Mouse (Mus musculus): ENCODE results near the gene Cbx3. TPM values are rescaled to one million over a fixed set of nuclear protein-coding genes. Genes with fewer than 3 reads are reported as not detected.

Gene Cbx3
- polyA plus RNA-seq (2016; fragmentation: Nextera tagmentation; extraction: Ambion mirVana): 534 and 612 TPM in 2 replicates

GRCm38 (mm10) chr6:51470311-51471178 lies at the start of gene Cbx3:
Gene Cbx3 (plus strand): TSS chr6:51470360.
- DNase-seq (ENCODE audit: low spot score): peak; percentile 93
- H3K9me3 ChIP-seq: no peaks in the 10 kb centered on the region
- peak within 1 kb of the TSS; percentile 95 for H3K4me3 ChIP-seq
- H3K27ac ChIP-seq: peak within 1 kb of the TSS; percentile 100
- peaks cover 42% of the 10 kb centered on the region for H3K4me1 ChIP-seq (replicated peaks)
- H3K27me3 ChIP-seq (ENCODE audit: insufficient read depth, poor library complexity, severe bottlenecking): no peaks in the 10 kb centered on the region
- under 1% methylated on average over 96 of the region's 99 CpGs for WGBS
- H3K36me3 ChIP-seq: peaks cover 57% of the 10 kb centered on the region

- 55% methylated on average over 11 of the region's 11 CpGs for WGBS
- Histone ChIP-seq H3K27me3 (ENCODE audit: insufficient read depth, poor library complexity, severe bottlenecking) (no peaks in the 10 kb centered on the region), H3K27ac (no peak overlapping the region), H3K4me3 (no peak overlapping the region), H3K9me3 (no peaks in the 10 kb centered on the region), H3K4me1 (replicated peaks) (no peaks in the 10 kb centered on the region), H3K36me3 (no peaks in the 10 kb centered on the region)
- no peak for DNase-seq (ENCODE audit: low spot score)
Observed at GRCm38 (mm10) chr6:51423466-51424122, 46.6 kb upstream of the Cbx3 start.

GRCm38 (mm10) chr6:51424537-51424936 lies 45.6 kb upstream of the Cbx3 start:
- H3K4me3 ChIP-seq: no peak overlapping the region
- WGBS: 90% methylated on average over 2 of the region's 2 CpGs
- H3K9me3 ChIP-seq: no peaks in the 10 kb centered on the region
- H3K36me3 ChIP-seq: no peaks in the 10 kb centered on the region
- DNase-seq (ENCODE audit: low spot score): no peak
- H3K27ac ChIP-seq: no peak overlapping the region
- H3K4me1 ChIP-seq (replicated peaks): no peaks in the 10 kb centered on the region
- H3K27me3 ChIP-seq (ENCODE audit: insufficient read depth, poor library complexity, severe bottlenecking): no peaks in the 10 kb centered on the region

DNA sequence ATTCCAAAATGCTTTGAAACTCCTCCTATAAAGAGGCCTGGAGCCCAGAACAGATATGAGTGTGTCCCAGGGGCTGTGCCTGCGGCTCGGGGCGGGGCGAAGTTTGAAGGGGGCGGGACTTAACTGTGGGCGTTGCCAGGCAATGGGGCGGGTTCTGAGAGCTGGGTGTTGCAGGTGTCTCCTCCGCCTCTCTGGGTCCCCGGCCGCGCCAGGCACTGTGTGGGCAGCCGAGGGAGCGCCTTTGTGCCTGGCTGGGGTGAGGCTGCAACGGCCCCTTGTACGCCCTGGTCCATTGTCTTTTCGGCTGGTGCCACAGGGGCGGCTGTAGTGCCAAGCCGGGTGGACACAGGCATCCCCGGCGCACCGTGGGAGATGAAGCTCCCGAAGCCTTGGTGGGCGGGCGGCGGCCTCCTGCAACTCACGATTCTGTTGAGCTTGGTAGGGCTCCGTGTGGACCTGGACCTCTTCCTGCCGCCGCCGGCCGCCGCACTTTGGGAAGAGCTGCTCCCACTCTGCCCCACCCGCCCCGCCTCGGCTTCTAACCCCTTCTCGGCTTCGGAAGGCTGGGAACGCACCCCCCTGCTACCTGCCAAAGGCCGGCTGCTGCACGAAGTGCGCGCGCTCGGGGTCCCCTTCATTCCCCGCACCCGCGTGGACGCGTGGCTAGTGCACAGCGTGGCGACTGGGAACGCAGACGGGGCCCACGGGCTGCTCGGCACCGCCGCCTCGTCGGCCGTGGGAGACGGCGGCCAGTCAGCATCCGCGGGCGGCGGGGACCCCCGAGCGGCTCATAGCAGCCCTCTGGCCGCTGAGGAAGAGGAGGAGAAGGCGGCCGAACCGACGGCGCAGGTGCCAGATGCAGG lies 37.4 kb upstream of the Cbx3 start, which contains the start of gene Nfe2l3:
Nfe2l3 (plus strand) TSS at position 136 of the 863 bp plus-strand sequence.
- Histone ChIP-seq H3K27ac (peak within 1 kb of the TSS; percentile 80), H3K36me3 (no peaks in the 10 kb centered on the region), H3K9me3 (no peaks in the 10 kb centered on the region), H3K4me3 (peak within 1 kb of the TSS; percentile 67), H3K27me3 (ENCODE audit: insufficient read depth, poor library complexity, severe bottlenecking) (peaks cover 60% of the 10 kb centered on the region), H3K4me1 (replicated peaks) (peaks cover 24% of the 10 kb centered on the region)
- WGBS: under 1% methylated on average over 74 of the region's 74 CpGs
- peak; percentile 79 for DNase-seq (ENCODE audit: low spot score)

DNA sequence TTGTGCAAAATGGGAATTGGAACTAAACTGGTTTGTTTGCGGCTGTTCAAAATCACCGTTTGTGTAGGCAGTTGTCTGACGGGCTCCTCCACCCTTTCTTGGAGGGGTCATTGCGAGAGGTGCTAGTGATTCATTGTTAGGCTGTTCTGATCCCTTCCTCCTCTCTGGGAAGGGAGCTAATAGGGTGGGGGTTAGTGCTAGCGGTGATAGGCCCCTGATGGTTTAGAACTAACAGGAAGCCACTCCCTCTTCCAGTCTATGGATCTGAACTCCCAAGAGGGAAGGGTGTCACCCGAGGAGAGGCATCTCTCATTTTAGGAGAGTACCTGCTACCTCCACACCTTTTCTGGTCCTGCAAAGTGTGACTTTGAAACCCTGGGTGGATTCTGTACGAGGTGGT lies 35.9 kb upstream of the Cbx3 start:
- peak overlapping the region; percentile 67; the same call in 1 of the 2 replicates for H3K4me3 ChIP-seq
- H3K4me1 ChIP-seq (replicated peaks): peaks cover 24% of the 10 kb centered on the region
- H3K27ac ChIP-seq: no peak overlapping the region
- DNase-seq (ENCODE audit: low spot score): no peak
- WGBS: 30% methylated on average over 7 of the region's 7 CpGs
- no peaks in the 10 kb centered on the region for H3K36me3 ChIP-seq
- H3K9me3 ChIP-seq: no peaks in the 10 kb centered on the region
- peaks cover 62% of the 10 kb centered on the region for H3K27me3 ChIP-seq (ENCODE audit: insufficient read depth, poor library complexity, severe bottlenecking)

- Histone ChIP-seq H3K27me3 (ENCODE audit: insufficient read depth, poor library complexity, severe bottlenecking) (peaks cover 38% of the 10 kb centered on the region), H3K36me3 (no peaks in the 10 kb centered on the region), H3K4me3 (no peak overlapping the region), H3K9me3 (no peaks in the 10 kb centered on the region), H3K4me1 (replicated peaks) (peaks cover 17% of the 10 kb centered on the region), H3K27ac (no peak overlapping the region)
- no peak for DNase-seq (ENCODE audit: low spot score)
- WGBS: 88% methylated on average over 4 of the region's 4 CpGs
Observed at GRCm38 (mm10) chr6:51437665-51438064, 32.5 kb upstream of the Cbx3 start.

DNA sequence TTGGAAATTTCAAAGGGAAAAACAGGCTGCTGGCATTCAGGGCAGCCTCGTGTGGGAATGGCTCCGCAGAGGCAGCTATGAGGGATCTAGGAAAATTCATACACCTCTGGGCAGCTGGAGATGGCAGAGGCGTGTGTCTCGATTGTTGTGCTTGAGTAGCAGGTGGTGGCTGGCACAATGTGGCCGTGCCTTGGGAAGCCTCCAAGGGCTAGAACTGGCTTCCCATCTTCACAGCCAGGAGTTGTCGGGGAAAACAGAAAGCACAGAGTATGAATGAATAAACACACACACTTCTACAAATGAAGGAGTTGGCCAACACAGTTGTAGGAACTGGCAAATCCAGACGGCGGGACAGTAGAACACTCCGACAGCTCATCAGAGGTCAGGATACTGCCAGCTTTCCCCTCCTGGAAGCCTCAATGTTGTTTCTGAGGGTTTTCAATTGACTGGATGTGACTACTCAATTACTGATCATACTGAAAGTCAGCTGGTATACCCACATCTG lies 31.3 kb upstream of the Cbx3 start:
- H3K36me3 ChIP-seq: no peaks in the 10 kb centered on the region
- no peak for DNase-seq (ENCODE audit: low spot score)
- peaks cover 26% of the 10 kb centered on the region for H3K27me3 ChIP-seq (ENCODE audit: insufficient read depth, poor library complexity, severe bottlenecking)
- H3K4me1 ChIP-seq (replicated peaks): peaks cover 5% of the 10 kb centered on the region; the same call in 1 of the 2 replicates
- no peak overlapping the region for H3K27ac ChIP-seq
- no peaks in the 10 kb centered on the region for H3K9me3 ChIP-seq
- no peak overlapping the region for H3K4me3 ChIP-seq
- WGBS: 89% methylated on average over 9 of the region's 9 CpGs

DNA sequence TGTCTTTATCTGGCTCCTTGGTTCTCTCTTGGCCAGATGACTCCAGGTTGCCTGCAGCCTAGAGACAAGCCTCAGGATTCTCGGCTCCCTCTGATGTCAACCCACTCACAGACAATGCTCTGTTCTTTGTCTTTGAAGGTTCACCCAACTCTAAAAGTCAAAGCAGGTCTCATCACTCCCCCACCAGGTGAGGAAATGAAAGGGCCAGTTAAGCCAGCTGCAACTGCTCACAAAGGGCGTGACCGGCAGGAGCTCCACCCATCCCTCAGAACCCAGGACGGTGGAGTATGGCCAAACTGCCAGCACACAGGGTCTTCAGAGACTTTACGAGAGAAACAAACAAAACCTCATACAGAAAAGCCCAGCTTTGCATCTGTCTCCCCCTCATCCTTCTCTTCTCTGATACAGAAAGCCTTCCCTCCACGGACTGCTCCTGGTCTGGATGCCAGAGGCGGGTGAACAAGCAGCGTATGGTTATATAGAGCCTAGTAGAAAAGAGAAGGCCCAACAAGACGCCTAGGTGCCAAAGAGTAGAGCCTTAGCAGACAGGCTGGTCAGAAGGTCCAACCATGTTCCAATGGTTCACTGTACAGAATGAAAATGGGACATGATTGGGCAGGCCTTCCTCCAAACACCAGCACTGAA lies 27.8 kb upstream of the Cbx3 start:
- DNase-seq (ENCODE audit: low spot score): no peak
- Histone ChIP-seq H3K9me3 (no peaks in the 10 kb centered on the region), H3K27me3 (ENCODE audit: insufficient read depth, poor library complexity, severe bottlenecking) (peaks cover 5% of the 10 kb centered on the region; the same call in 1 of the 2 replicates), H3K36me3 (no peaks in the 10 kb centered on the region), H3K4me3 (no peak overlapping the region), H3K4me1 (replicated peaks) (no peaks in the 10 kb centered on the region), H3K27ac (no peak overlapping the region)
- 61% methylated on average over 9 of the region's 9 CpGs for WGBS

GRCm38 (mm10) chr6:51452927-51453503 lies 17.1 kb upstream of the Cbx3 start:
- H3K27ac ChIP-seq: no peak overlapping the region
- H3K36me3 ChIP-seq: peaks cover 6% of the 10 kb centered on the region; the same call in 1 of the 2 replicates
- no peaks in the 10 kb centered on the region for H3K27me3 ChIP-seq (ENCODE audit: insufficient read depth, poor library complexity, severe bottlenecking)
- DNase-seq (ENCODE audit: low spot score): no peak
- H3K9me3 ChIP-seq: no peaks in the 10 kb centered on the region
- no peak overlapping the region for H3K4me3 ChIP-seq
- 68% methylated on average over 7 of the region's 7 CpGs for WGBS
- H3K4me1 ChIP-seq (replicated peaks): no peaks in the 10 kb centered on the region

- no peak overlapping the region for H3K27ac ChIP-seq
- no peak for DNase-seq (ENCODE audit: low spot score)
- peaks cover 22% of the 10 kb centered on the region for H3K36me3 ChIP-seq
- 76% methylated on average over 3 of the region's 3 CpGs for WGBS
- no peaks in the 10 kb centered on the region for H3K9me3 ChIP-seq
- H3K27me3 ChIP-seq (ENCODE audit: insufficient read depth, poor library complexity, severe bottlenecking): no peaks in the 10 kb centered on the region
- no peak overlapping the region for H3K4me3 ChIP-seq
- no peaks in the 10 kb centered on the region for H3K4me1 ChIP-seq (replicated peaks)
Observed at GRCm38 (mm10) chr6:51454949-51455348, 15.2 kb upstream of the Cbx3 start.

GRCm38 (mm10) chr6:51456198-51456597 lies 14.0 kb upstream of the Cbx3 start:
- Histone ChIP-seq H3K27me3 (ENCODE audit: insufficient read depth, poor library complexity, severe bottlenecking) (no peaks in the 10 kb centered on the region), H3K36me3 (peaks cover 34% of the 10 kb centered on the region), H3K27ac (no peak overlapping the region), H3K4me1 (replicated peaks) (no peaks in the 10 kb centered on the region), H3K9me3 (no peaks in the 10 kb centered on the region), H3K4me3 (no peak overlapping the region)
- no peak for DNase-seq (ENCODE audit: low spot score)
- WGBS: 75% methylated on average over 1 of the region's 1 CpGs

DNA sequence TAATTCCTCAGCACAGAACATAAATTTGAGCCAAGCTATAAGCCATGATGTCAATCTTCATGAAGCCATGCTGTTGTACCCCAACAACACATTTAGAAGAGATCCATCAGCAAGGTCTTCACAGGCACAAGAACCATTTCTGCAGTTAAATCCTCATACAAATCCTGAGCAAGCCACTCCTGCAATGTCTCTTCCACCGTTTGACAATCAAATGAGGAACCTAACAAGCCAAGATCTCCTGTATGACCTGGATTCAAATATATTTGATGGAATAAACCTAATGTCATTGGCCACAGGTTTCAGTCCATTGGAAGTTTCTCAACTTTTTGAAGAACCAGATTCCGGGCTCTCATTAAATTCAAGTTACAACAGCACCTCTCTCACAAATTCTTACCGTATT lies 12.9 kb upstream of the Cbx3 start:
- WGBS: 83% methylated on average over 3 of the region's 3 CpGs
- H3K4me3 ChIP-seq: no peak overlapping the region
- no peak overlapping the region for H3K27ac ChIP-seq
- no peaks in the 10 kb centered on the region for H3K27me3 ChIP-seq (ENCODE audit: insufficient read depth, poor library complexity, severe bottlenecking)
- no peak for DNase-seq (ENCODE audit: low spot score)
- H3K4me1 ChIP-seq (replicated peaks): no peaks in the 10 kb centered on the region
- H3K9me3 ChIP-seq: no peaks in the 10 kb centered on the region
- H3K36me3 ChIP-seq: peaks cover 45% of the 10 kb centered on the region

All from hindbrain, embryonic 10.5 days (tissue).